Mouse (Mus musculus): ENCODE data around the gene Cmip. TPM values are rescaled to one million over a fixed set of nuclear protein-coding genes. Genes with fewer than 3 reads are reported as not detected.

Cmip gene
- polyA plus RNA-seq, 1 experiment from 2014 or later: 106 TPM

DNA sequence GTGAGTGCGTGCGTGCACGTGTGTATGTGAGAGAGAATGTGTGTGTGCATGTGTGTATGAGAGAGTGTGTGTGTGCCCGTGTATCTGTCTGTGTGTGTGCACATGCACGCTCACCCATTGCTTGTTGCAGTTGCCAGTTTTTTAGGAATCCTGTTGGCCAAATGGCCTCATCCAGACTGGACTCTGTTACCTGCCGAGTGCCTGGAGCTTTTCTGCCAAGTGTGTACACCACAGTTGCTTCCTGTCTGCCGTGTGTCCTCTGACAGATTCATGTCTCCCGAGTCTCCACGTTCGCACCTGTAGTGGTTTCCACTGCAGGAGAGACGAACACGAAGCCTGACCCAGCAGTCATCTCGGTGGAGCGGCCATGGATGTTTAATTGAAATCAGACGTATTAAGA, 64.4 kb downstream of the Cmip start:
- no peaks in the 10 kb centered on the region for H3K27me3 ChIP-seq (ENCODE audit: control insufficient read depth, insufficient read depth, low read length)
- no peak overlapping the region; the same call in 1 of the 2 replicates for H3K4me2 ChIP-seq (ENCODE audit: low read length)
- no peaks in the 10 kb centered on the region for H3K9me3 ChIP-seq (ENCODE audit: control insufficient read depth, low read length)
- H3K4me1 ChIP-seq (ENCODE audit: control insufficient read depth, insufficient read depth, low read length): peaks cover 42% of the 10 kb centered on the region
- H3K27ac ChIP-seq (replicated peaks; ENCODE audit: low read depth, low read length): peak overlapping the region; percentile 92
- no peak overlapping the region for H3K4me3 ChIP-seq (replicated peaks; ENCODE audit: low read depth, low read length)
- no peaks in the 10 kb centered on the region for H3K36me3 ChIP-seq (ENCODE audit: control insufficient read depth, insufficient read depth, low read length)
- ATAC-seq (ENCODE audit: low FRiP score, low TSS enrichment): no peak
- WGBS: 83% methylated on average over 15 of the region's 15 CpGs
- no peak for DNase-seq
- H3K9ac ChIP-seq (replicated peaks; ENCODE audit: low read length): peak overlapping the region; percentile 20; the same call in 1 of the 2 replicates

DNA sequence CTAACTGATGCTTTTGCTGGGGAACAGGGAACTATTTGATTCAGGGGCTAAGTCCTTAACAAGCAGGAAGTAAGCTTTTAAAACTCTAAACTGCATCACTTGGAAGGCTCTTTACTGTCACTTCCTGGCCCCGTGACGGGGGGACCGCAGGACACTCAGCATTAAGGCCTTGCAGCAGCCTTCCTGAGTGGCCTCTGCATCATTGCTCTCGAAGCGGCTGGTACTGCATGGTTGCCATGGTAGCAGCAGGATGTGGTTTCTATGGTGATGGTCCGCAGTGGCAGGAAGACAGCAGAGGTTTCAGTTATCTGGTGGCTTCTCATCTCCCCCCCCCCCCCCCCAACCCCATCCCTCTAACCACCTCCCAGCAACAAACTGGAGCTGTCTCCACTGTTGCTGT, 65.2 kb downstream of the Cmip start:
- Histone ChIP-seq H3K4me3 (replicated peaks; ENCODE audit: low read depth, low read length) (no peak overlapping the region), H3K4me2 (ENCODE audit: low read length) (peak overlapping the region; percentile 48), H3K36me3 (ENCODE audit: control insufficient read depth, insufficient read depth, low read length) (no peaks in the 10 kb centered on the region), H3K27me3 (ENCODE audit: control insufficient read depth, insufficient read depth, low read length) (no peaks in the 10 kb centered on the region), H3K4me1 (ENCODE audit: control insufficient read depth, insufficient read depth, low read length) (peaks cover 40% of the 10 kb centered on the region), H3K9me3 (ENCODE audit: control insufficient read depth, low read length) (no peaks in the 10 kb centered on the region), H3K27ac (replicated peaks; ENCODE audit: low read depth, low read length) (peak overlapping the region; percentile 92), H3K9ac (replicated peaks; ENCODE audit: low read length) (peak overlapping the region; percentile 36; the same call in 1 of the 2 replicates)
- WGBS: 8% methylated on average over 6 of the region's 6 CpGs
- DNase-seq (peak; percentile 89), ATAC-seq (ENCODE audit: low FRiP score, low TSS enrichment) (peak; percentile 75)

- H3K9ac ChIP-seq (replicated peaks; ENCODE audit: low read length): no peak overlapping the region; the same call in 1 of the 2 replicates
- ATAC-seq (ENCODE audit: low FRiP score, low TSS enrichment): peak; percentile 40; the same call in 1 of the 2 replicates
- peak overlapping the region; percentile 48 for H3K4me2 ChIP-seq (ENCODE audit: low read length)
- no peaks in the 10 kb centered on the region for H3K27me3 ChIP-seq (ENCODE audit: control insufficient read depth, insufficient read depth, low read length)
- DNase-seq: no peak
- no peaks in the 10 kb centered on the region for H3K36me3 ChIP-seq (ENCODE audit: control insufficient read depth, insufficient read depth, low read length)
- peak overlapping the region; percentile 92 for H3K27ac ChIP-seq (replicated peaks; ENCODE audit: low read depth, low read length)
- peaks cover 47% of the 10 kb centered on the region for H3K4me1 ChIP-seq (ENCODE audit: control insufficient read depth, insufficient read depth, low read length)
- WGBS: 39% methylated on average over 8 of the region's 8 CpGs
- H3K9me3 ChIP-seq (ENCODE audit: control insufficient read depth, low read length): no peaks in the 10 kb centered on the region
- H3K4me3 ChIP-seq (replicated peaks; ENCODE audit: low read depth, low read length): no peak overlapping the region
Measured at GRCm38 (mm10) chr8:117322715-117323310, 65.9 kb downstream of the Cmip start.

- no peak for ATAC-seq (ENCODE audit: low FRiP score, low TSS enrichment)
- no peak for DNase-seq
- Histone ChIP-seq H3K27ac (replicated peaks; ENCODE audit: low read depth, low read length) (no peak overlapping the region), H3K27me3 (ENCODE audit: control insufficient read depth, insufficient read depth, low read length) (no peaks in the 10 kb centered on the region), H3K36me3 (ENCODE audit: control insufficient read depth, insufficient read depth, low read length) (no peaks in the 10 kb centered on the region), H3K9ac (replicated peaks; ENCODE audit: low read length) (no peak overlapping the region), H3K9me3 (ENCODE audit: control insufficient read depth, low read length) (no peaks in the 10 kb centered on the region), H3K4me3 (replicated peaks; ENCODE audit: low read depth, low read length) (no peak overlapping the region), H3K4me1 (ENCODE audit: control insufficient read depth, insufficient read depth, low read length) (peaks cover 50% of the 10 kb centered on the region), H3K4me2 (ENCODE audit: low read length) (no peak overlapping the region)
- WGBS: 96% methylated on average over 9 of the region's 9 CpGs
Measured at GRCm38 (mm10) chr8:117324821-117325220, 68.0 kb downstream of the Cmip start.

DNA sequence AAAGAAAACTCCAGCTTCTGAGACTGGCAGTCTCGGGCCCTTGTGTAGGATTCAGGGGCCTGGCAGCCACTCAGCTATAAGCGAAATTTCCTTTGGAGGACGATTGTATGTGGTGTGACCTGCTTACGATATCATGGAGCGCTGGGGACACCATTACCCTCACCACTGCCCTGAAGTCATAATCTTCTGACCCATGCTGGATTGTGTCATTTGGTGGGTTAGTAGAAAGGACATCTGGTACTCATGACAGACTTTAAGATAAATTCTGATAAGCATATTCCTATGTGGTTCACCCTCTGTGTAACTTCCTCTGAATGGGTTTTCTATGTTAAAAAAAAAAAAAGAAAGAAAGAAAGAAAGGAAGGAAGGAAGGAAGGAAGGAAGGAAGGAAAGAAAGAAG, 69.9 kb downstream of the Cmip start:
- Histone ChIP-seq H3K27ac (replicated peaks; ENCODE audit: low read depth, low read length) (no peak overlapping the region), H3K4me1 (ENCODE audit: control insufficient read depth, insufficient read depth, low read length) (peaks cover 35% of the 10 kb centered on the region), H3K36me3 (ENCODE audit: control insufficient read depth, insufficient read depth, low read length) (no peaks in the 10 kb centered on the region)

GRCm38 (mm10) chr8:117327385-117327837, 70.5 kb downstream of the Cmip start:
- Histone ChIP-seq H3K27ac (replicated peaks; ENCODE audit: low read depth, low read length) (peak overlapping the region; percentile 68), H3K27me3 (ENCODE audit: control insufficient read depth, insufficient read depth, low read length) (no peaks in the 10 kb centered on the region), H3K9me3 (ENCODE audit: control insufficient read depth, low read length) (no peaks in the 10 kb centered on the region), H3K4me1 (ENCODE audit: control insufficient read depth, insufficient read depth, low read length) (peaks cover 29% of the 10 kb centered on the region), H3K36me3 (ENCODE audit: control insufficient read depth, insufficient read depth, low read length) (no peaks in the 10 kb centered on the region), H3K4me2 (ENCODE audit: low read length) (no peak overlapping the region), H3K4me3 (replicated peaks; ENCODE audit: low read depth, low read length) (no peak overlapping the region), H3K9ac (replicated peaks; ENCODE audit: low read length) (no peak overlapping the region; the same call in 1 of the 2 replicates)
- 44% methylated on average over 7 of the region's 7 CpGs for WGBS
- DNase-seq: no peak
- no peak for ATAC-seq (ENCODE audit: low FRiP score, low TSS enrichment)

More for the DNA sequence above, 69.9 kb downstream of the Cmip start:
- Histone ChIP-seq H3K27me3 (ENCODE audit: control insufficient read depth, insufficient read depth, low read length) (no peaks in the 10 kb centered on the region), H3K9me3 (ENCODE audit: control insufficient read depth, low read length) (no peaks in the 10 kb centered on the region), H3K4me2 (ENCODE audit: low read length) (no peak overlapping the region), H3K4me3 (replicated peaks; ENCODE audit: low read depth, low read length) (no peak overlapping the region), H3K9ac (replicated peaks; ENCODE audit: low read length) (no peak overlapping the region)
- DNase-seq (no peak), ATAC-seq (ENCODE audit: low FRiP score, low TSS enrichment) (no peak)
- WGBS: 89% methylated on average over 5 of the region's 5 CpGs

- Histone ChIP-seq H3K27me3 (ENCODE audit: control insufficient read depth, insufficient read depth, low read length) (no peaks in the 10 kb centered on the region), H3K27ac (replicated peaks; ENCODE audit: low read depth, low read length) (0 out of 2 replicates have a peak overlapping the region, but pooled peaks have one; percentile 22), H3K4me2 (ENCODE audit: low read length) (no peak overlapping the region), H3K36me3 (ENCODE audit: control insufficient read depth, insufficient read depth, low read length) (no peaks in the 10 kb centered on the region), H3K9ac (replicated peaks; ENCODE audit: low read length) (no peak overlapping the region), H3K4me3 (replicated peaks; ENCODE audit: low read depth, low read length) (no peak overlapping the region), H3K9me3 (ENCODE audit: control insufficient read depth, low read length) (no peaks in the 10 kb centered on the region), H3K4me1 (ENCODE audit: control insufficient read depth, insufficient read depth, low read length) (peaks cover 19% of the 10 kb centered on the region)
- DNase-seq (no peak), ATAC-seq (ENCODE audit: low FRiP score, low TSS enrichment) (no peak)
- 78% methylated on average over 9 of the region's 9 CpGs for WGBS
Measured at GRCm38 (mm10) chr8:117328758-117329157, 71.9 kb downstream of the Cmip start.

- H3K9ac ChIP-seq (replicated peaks; ENCODE audit: low read length): no peak overlapping the region
- no peaks in the 10 kb centered on the region for H3K27me3 ChIP-seq (ENCODE audit: control insufficient read depth, insufficient read depth, low read length)
- H3K36me3 ChIP-seq (ENCODE audit: control insufficient read depth, insufficient read depth, low read length): no peaks in the 10 kb centered on the region
- H3K4me3 ChIP-seq (replicated peaks; ENCODE audit: low read depth, low read length): no peak overlapping the region
- peaks cover 23% of the 10 kb centered on the region for H3K4me1 ChIP-seq (ENCODE audit: control insufficient read depth, insufficient read depth, low read length)
- DNase-seq (no peak), ATAC-seq (ENCODE audit: low FRiP score, low TSS enrichment) (no peak)
- no peaks in the 10 kb centered on the region for H3K9me3 ChIP-seq (ENCODE audit: control insufficient read depth, low read length)
- H3K4me2 ChIP-seq (ENCODE audit: low read length): no peak overlapping the region
- H3K27ac ChIP-seq (replicated peaks; ENCODE audit: low read depth, low read length): 0 out of 2 replicates have a peak overlapping the region, but pooled peaks have one; percentile 22
- 79% methylated on average over 9 of the region's 9 CpGs for WGBS
Measured at GRCm38 (mm10) chr8:117329167-117329566, 72.3 kb downstream of the Cmip start.

- H3K4me2 ChIP-seq (ENCODE audit: low read length): no peak overlapping the region
- no peaks in the 10 kb centered on the region for H3K36me3 ChIP-seq (ENCODE audit: control insufficient read depth, insufficient read depth, low read length)
- no peak for ATAC-seq (ENCODE audit: low FRiP score, low TSS enrichment)
- no peak overlapping the region for H3K27ac ChIP-seq (replicated peaks; ENCODE audit: low read depth, low read length)
- no peaks in the 10 kb centered on the region for H3K27me3 ChIP-seq (ENCODE audit: control insufficient read depth, insufficient read depth, low read length)
- no peak for DNase-seq
- no peaks in the 10 kb centered on the region for H3K9me3 ChIP-seq (ENCODE audit: control insufficient read depth, low read length)
- H3K4me3 ChIP-seq (replicated peaks; ENCODE audit: low read depth, low read length): no peak overlapping the region
- H3K9ac ChIP-seq (replicated peaks; ENCODE audit: low read length): no peak overlapping the region
- peaks cover 31% of the 10 kb centered on the region for H3K4me1 ChIP-seq (ENCODE audit: control insufficient read depth, insufficient read depth, low read length)
- 35% methylated on average over 2 of the region's 2 CpGs for WGBS
Measured at GRCm38 (mm10) chr8:117329903-117330302, 73.0 kb downstream of the Cmip start.
